Mouse (Mus musculus) kidney, adult 10 weeks (tissue): Measurements from ENCODE around the gene Olfr819. TPM values are rescaled to one million over a fixed set of nuclear protein-coding genes. Genes with fewer than 3 reads are reported as not detected.

Source experiments
- polyA plus RNA-seq: library from polyadenylated mRNA; stranded (reverse); fragments of 350-450 nt; fragmentation: Illumina TruSeq; extraction: RNeasy Lipid Tissue Mini Kit (QIAGEN cat#74804); gene quantifications from one replicate; pipeline ENCODE4 v1.2.3, GENCODE M21; 2014; ENCODE audit warnings: low read depth, low replicate concordance

Olfr819 gene
- polyA plus RNA-seq, result not detected

GRCm38 (mm10) chr10:129967166-129967565, at the start of gene Olfr819:
TSS of gene Olfr819 (minus strand) at chr10:129967266.

DNA sequence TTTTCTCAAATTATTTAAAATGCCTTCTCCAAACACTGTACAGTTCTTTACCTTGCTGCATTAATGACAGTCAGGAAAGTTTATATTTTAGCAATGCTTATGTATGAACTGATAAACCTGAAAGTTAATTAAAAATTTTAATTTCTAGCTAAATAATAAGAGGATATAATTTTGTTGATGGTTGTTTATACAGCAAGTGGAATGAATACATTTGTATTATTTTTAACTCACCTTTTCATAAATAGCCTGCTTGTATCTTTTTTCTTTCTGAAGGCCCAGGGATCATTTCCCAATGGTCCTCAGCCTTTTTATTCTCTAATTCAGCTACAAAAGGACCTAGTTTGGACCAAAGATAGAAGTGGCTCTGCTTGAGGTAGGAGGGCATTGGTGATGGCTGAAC, 45.3 kb upstream of the Olfr819 start, which contains the start of gene Olfr820:
TSS of gene Olfr820 (plus strand) at position 301 of the 400 bp plus-strand sequence.

DNA sequence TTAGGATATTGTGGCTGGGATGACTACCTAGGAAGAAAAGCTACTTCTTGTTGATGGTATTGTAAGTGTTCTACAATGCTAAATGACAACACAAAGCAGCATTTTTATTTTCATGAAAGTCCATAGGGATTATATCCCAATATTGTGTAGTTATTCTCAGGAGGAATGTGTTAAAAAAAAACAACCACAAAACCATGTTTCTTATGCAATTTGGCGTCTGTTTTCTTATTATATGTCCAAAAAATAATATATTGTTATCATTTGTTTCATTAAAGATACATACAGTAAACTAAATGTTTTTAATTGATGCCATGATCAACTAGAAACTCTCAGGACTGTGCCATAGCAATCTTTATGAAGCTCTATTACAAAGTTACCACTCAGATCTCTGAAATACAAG, 17.9 kb upstream of the Olfr819 start, which contains the start of gene Gm10310:
TSS of gene Gm10310 (minus strand) at position 101 of the 400 bp plus-strand sequence.

GRCm38 (mm10) chr10:129976040-129976439, 9.0 kb upstream of the Olfr819 start, which contains the start of gene Olfr247:
TSS of gene Olfr247 (minus strand) at chr10:129976140.

GRCm38 (mm10) chr10:129949000-129949399, 18.1 kb downstream of the Olfr819 start, which contains the start of gene Olfr818:
TSS of gene Olfr818 (minus strand) at chr10:129949100.

GRCm38 (mm10) chr10:129915497-129915896, 51.6 kb downstream of the Olfr819 start, which contains the start of gene Olfr816:
TSS of gene Olfr816 (minus strand) at chr10:129915597.

Other genes starting within 250 kb of the Olfr819 start
- gene Olfr805, start 237.9 kb downstream of the Olfr819 start, polyA plus RNA-seq, result not detected
- gene Olfr806, start 225.3 kb downstream of the Olfr819 start, polyA plus RNA-seq, result not detected
- gene Olfr807, start 209.5 kb downstream of the Olfr819 start, polyA plus RNA-seq, result not detected
- not detected for gene Olfr808, start 201.8 kb downstream of the Olfr819 start, polyA plus RNA-seq
- not detected for gene Olfr809, start 192.6 kb downstream of the Olfr819 start, polyA plus RNA-seq
- not detected for gene Olfr810, start 172.3 kb downstream of the Olfr819 start, polyA plus RNA-seq
- not detected for gene Olfr811, start 162.9 kb downstream of the Olfr819 start, polyA plus RNA-seq
- gene Olfr812, start 121.2 kb downstream of the Olfr819 start, polyA plus RNA-seq, result not detected
- gene Olfr813, start 111.9 kb downstream of the Olfr819 start, polyA plus RNA-seq, result not detected
- not detected for gene Olfr814, start 87.4 kb downstream of the Olfr819 start, polyA plus RNA-seq
- not detected for gene Olfr815, start 61.4 kb downstream of the Olfr819 start, polyA plus RNA-seq
- gene Olfr816, start 51.7 kb downstream of the Olfr819 start, polyA plus RNA-seq, result not detected
- not detected for gene Olfr818, start 18.2 kb downstream of the Olfr819 start, polyA plus RNA-seq
- not detected for gene Olfr247, start 8.9 kb upstream of the Olfr819 start, polyA plus RNA-seq
- not detected for gene Gm10310, start 17.8 kb upstream of the Olfr819 start, polyA plus RNA-seq
- gene Olfr820, start 45.4 kb upstream of the Olfr819 start, polyA plus RNA-seq, result not detected
- not detected for gene Olfr821, start 63.1 kb upstream of the Olfr819 start, polyA plus RNA-seq
- not detected for gene Olfr822, start 103.9 kb upstream of the Olfr819 start, polyA plus RNA-seq
- gene Olfr823, start 148.1 kb upstream of the Olfr819 start, polyA plus RNA-seq, result not detected
- gene Olfr824, start 162.7 kb upstream of the Olfr819 start, polyA plus RNA-seq, result not detected
- gene Olfr825, start 199.5 kb upstream of the Olfr819 start, polyA plus RNA-seq, result not detected
- gene Olfr826, start 216.9 kb upstream of the Olfr819 start, polyA plus RNA-seq, result not detected
- not detected for gene Olfr827, start 247.1 kb upstream of the Olfr819 start, polyA plus RNA-seq